Mouse (Mus musculus) cerebellum, adult 11-12 months (tissue): ENCODE measurements around the gene Efhd2.
A peak's percentile ranks its signal among the peaks of the same experiment; 100 is the strongest.

Experiments
- DNase-seq: peaks from one replicate; pipeline ENCODE4 v3.0.0; 2022

The Efhd2 gene

DNA sequence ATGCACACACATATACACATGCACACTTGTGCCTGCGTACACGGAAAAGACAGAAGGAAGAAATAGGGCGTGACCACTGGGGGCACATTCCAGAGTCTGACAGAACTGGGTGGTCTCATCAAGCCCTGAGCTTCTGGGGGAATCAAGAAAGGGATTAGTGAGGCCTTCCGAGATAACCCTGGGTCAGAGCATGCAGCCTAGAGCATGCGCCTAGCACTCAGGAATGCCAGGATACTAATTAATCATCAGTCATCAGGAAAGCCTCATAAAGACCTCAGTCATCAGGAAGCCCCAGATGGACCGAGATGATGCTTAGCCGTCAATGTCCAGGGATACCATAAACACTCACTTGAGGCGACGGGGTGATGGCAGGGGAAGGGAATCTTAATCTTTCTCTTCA, 5.2 kb upstream of the Efhd2 start:
- no peak for DNase-seq

DNA sequence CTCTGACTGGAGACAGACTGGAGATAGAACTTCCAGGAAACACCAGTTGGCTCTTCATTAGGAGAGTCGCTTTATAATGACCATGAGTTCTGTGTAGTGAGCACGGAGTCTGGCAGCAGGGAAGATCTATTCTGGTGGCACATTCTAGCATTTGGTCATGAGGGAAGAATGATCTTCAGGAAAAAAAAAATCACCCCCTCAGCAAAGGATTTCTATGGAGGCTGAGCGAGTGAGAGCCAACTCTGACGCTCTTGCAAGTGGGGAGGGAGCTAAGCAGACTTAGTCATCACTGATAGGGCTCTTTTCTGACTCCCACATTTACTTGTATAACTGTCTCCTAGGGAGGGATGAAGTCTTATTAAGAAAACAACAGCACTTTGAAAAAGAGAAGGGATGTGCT, 4.4 kb upstream of the Efhd2 start:
- no peak for DNase-seq

DNA sequence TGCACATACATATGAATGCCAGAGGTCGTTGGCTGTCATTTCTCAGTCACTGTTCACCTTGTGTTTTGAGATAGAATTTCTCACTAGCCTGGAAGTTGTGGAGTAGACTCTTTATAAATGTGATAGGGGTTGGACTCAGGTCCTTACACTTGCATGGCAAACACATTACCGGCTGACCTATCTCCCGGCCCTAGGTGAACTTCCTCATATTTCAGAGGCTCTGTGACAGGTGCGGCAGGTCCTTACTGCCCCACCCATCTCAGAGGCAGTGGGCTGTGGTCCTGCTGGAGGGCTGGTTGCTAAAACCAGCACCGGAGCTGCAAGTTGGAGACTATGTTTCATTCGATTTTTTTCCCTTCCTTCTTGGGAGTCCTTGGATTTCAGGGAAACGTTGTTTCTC, 3.9 kb upstream of the Efhd2 start:
- no peak for DNase-seq

DNA sequence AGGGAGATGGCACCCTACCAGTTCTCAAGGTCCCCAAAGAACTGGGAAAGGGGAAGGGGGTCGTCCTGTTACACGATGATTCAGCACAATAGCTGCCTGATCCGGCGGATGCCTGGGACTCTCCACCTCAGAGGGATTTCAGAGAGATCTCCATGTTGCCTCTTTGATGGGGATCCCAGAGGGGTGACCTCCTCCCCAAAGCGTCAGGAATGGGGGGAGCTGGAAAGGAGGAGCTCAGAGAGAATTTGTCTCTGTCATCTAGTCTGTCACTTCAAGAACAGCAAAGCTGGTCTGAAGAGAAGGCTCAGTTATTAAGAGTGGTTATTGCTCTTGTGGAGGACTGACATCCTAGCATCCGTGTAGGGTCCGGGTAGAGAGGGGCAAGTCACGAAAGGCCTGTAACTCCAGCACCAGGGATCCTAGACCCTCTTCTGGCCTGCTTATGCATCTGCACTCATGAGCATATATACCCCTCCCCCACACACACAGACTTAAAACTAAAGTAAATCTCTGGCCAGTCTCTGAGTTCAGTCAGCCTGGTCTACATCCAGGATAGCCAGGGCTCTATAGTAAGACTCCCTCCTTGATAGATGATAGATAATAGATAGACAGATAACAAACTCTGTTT, 875 bp upstream of the Efhd2 start:
- DNase-seq, result no peak

DNA sequence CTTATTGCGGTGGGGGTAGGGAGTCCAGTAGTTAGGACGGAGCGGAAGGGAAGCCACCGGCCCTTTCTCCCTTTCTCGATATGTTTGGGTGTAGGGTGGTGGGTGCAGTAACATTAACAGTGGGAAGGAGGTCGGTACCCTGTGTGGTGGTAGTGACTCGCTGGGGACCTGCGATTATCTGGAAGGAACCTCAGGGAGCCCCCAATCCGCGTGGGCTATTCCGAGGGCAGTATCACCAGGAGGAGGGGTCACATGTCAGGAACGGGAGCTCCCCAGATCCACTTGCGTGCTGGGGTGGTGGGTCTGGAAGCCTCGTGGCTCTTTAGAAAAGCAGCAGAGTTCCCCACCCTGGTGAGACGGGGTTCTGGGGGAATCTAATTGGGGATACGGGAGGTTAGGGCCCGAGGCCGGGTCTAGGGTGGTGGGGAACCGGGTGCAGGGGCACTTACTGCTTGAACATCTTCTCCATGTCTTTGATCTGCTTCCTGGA, 564 bp downstream of the Efhd2 start:
- DNase-seq, result no peak

DNA sequence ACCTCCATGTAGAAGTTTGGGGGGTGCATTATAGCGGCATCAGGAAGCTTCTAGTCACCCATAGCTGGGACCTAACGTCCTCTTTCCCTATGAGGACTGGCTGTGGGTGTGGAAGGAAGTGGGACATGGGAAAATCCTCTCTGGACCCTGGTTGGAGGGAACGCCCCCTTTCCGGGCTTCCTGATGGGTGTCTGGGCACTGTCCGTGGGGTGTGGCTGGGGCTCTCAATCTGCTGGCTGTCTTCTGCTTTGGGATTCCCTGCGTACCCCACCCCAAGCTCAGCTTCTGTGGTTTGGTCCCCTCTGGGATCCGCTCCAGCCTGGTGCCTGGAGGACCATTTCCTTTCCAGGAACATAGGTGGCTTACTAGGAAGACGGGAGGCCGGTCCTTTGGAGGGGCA, 1.7 kb downstream of the Efhd2 start:
- DNase-seq, result peak; percentile 49

DNA sequence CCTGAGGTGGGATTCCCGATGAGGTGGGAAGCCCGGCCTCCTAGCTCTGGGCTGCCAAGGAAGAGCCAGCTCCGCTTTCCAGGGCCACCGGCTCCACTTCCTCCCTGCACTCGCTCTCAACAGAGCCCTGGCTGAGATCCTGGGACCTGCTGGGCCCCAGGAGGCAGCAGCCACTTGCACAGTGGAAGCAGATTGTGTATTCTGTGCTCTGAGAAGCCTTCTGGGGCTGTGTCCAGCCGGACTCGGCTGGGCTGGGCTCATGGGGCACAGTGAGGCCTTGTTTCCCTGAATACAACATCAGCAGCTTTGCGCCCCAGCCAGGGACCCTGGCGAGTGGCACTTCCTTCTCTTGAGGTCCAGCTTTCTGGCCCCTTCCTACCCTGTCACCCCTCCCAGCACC, 2.8 kb downstream of the Efhd2 start:
- peak; percentile 81 for DNase-seq

DNA sequence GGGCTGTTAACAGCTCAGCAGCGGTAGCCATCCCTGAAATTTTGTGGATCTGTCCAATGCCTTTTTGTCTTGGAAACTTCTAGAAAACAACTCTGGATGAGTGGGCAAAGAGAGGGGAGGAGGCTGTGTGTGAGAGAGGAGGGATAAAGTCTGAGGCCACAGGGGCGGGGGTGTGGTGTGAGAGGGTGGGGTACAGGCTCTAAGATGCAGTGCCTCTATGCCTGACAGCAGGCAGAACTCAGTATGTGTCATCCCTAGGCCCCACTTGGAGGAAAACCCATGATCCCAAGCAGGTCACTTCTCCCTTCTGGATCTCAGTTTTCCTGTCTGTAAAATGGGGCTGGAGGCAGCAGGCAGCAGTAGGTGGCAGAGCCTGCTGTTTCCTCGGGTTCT, 3.4 kb downstream of the Efhd2 start:
- DNase-seq, result peak; percentile 20

DNA sequence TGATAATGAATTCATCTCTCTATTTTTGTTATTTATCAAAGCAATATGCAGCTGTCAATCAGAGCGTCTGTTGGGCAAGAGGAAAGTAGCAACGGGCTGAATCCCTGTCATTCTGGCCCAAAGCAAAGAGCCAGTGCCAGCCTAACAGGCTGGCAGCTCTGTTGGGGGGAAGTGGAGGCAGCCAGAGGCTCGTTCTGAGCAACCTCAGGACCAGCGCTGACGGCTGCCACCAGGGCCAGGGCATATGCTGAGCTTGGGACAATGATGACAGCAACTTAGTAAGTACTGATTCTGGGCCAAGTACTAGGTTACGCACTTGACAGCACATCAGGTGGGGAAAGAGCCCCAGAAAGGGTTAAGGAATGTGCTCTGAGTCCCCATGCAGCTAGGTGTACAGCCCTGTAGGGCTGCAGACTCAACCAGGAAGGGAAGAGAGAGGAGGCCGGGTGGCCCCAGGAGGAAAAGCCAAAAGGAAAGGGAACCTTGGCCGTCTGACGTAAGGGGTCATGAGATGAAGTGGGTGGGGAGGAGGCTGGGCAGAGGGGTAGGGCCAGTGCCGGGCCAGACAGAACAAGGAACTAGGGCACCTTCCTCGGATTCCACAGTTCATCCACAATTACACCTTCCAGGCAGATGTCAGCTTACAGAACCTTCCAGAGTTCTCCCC, 3.9 kb downstream of the Efhd2 start:
- DNase-seq, result peak; percentile 72

DNA sequence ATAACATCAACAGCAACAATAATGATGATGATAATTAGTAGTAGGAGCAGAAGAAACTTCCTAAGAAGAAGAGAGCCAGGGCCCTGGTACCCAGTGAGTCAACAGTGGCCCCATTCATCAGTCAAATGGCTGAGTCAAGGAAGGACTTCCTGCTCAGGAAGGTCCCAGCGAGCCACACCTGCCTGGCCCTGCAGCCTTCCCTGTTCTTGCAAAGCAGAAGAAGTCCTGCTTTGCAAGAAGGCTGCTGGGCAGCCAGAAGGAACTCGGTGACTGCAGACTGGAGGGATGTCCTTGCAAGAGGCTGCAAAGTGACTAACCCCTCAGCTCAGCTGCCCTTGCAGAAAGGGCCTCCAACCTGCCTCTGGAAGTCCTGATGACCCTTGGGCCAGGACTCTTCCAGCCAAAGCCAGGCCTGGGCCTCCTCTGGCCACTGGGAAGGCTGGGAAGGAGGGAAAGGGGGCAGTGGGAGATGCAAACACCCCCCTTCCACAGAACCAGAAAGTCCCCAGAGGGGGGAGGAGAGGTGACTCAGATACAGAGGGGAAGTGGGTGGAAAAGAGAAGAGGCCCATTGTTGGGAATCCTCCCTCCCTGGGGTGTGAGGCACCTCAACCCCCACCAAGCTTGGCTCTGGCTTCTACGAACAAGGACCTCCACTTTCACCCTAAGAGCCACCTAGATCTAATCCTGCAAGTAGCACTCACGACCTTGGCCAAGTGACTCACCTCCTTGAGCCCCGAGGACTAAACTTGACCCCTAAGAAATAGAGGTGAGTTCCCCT, 5.1 kb downstream of the Efhd2 start:
- DNase-seq, result peak; percentile 20

DNA sequence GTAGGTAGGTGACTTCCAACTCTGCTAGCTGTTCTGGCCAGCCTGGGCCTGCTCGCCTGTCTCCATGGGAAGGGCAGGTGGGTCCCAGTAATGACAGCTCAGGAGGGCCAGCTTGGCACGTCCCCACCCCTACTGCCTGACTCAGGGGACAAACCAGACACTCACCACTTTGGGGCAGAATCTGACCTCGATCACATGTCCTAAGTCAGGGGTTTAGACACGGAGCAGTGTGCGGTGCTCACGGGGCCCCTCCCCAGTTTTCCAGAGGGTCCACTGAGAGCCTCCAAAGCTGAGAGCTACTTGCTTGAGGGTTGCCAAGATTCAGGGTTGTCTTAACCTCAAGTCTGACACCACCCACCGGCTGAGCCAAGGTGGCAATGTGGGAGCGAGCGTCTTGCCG, 6.7 kb downstream of the Efhd2 start:
- DNase-seq, result peak; percentile 35

DNA sequence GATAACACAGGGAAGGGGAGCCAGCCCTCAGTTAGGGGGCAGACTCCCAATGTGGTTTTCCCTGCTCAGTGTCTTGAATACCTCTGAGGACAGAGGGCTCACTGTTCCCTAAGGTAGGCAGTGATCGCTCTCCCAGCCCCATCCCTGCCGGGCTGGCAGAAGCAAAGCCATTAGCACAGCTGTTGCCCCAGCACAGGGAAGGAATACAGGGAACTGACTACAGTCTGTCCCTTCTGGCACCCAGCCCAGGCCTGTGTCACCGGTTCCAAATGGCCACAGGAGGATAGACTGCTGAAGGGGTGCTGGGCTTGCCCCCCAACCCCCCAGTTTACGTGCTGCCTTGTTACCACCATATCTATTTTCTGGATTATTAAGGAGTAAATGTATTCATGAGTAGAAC, 7.2 kb downstream of the Efhd2 start:
- peak; percentile 69 for DNase-seq

DNA sequence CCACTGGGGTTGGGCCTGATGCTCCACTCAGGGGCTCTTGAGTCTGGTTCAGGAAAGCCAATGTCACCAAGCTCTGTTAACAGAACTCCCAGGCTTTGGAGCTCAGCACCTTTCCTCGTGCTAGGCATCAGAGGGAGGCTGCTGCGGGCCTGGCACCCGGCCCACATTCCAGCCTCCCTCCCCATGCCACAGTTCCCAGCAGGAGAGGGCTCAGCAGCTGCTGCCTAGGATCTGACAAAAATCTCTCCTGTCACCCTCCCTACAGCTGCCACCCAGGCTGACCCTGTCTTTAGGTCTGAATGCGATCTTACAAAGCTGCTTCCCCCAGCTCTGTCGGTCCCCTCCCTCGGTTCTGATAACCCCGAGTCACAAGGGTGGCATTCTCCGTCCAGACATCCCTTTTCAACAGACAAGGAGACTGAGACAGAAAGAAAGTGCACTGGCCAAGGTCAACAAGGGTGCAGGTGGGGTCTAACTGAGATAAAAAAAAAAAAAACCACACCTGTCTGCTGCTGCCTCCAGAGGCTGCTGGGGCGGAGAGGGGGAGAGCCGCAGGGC, 7.7 kb downstream of the Efhd2 start:
- DNase-seq, result peak; percentile 63

DNA sequence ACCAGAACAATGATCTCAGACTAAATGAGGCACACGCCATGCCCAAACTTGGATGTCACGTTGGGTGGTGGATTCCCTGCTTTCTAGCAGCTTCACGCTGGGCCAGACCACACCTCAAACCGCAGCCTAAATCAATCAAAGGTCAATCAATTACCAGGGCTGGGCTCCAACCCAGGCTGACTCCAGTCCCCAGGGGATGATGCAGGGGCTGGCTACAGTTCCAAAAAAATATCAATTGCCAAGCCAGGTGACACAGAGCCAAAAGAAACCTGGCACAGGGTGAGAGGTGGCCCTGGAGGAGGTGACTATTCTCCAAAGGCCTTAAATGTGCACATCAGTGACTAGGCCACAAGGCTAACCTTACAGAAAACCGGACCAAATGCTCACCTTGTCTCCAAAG, 9.1 kb downstream of the Efhd2 start:
- peak; percentile 40 for DNase-seq

DNA sequence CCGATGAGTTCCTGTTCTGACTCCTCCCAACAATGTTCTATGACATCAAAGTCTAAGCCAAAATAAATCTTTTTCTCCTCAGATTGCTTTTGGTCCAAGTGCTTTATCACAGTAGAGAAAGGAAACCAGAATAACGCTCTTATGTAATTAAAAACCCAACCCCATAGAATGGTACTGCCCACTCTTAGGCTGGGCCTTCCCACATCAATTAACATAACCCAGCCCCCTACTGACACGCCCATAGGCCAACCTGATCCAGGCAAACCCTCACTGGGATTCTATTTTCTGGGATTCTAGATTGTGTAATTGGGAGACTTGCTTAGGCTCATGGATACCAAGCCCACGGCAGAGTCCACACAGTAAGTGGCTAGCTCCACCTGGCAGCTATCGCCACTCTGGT, 9.7 kb downstream of the Efhd2 start:
- no peak for DNase-seq

DNA sequence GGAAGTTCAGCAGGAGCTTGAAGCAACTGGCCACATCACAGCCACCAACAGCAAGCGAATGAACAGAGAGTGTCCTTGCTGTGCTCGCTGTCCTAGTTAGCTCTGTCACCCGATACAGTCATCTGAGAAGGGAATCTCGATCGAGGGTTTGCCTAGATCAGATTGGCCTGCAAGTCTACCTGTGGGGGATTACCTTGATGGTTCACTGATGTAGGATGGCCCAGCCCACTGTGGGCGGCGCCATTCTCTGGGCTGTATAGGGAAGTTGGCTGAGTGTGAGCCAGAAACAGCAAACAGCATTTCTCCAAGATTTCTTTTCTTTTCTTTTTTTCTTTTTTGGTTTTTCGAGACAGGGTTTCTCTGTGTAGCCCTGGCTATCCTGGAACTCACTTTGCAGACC, 10.2 kb downstream of the Efhd2 start:
- no peak for DNase-seq

DNA sequence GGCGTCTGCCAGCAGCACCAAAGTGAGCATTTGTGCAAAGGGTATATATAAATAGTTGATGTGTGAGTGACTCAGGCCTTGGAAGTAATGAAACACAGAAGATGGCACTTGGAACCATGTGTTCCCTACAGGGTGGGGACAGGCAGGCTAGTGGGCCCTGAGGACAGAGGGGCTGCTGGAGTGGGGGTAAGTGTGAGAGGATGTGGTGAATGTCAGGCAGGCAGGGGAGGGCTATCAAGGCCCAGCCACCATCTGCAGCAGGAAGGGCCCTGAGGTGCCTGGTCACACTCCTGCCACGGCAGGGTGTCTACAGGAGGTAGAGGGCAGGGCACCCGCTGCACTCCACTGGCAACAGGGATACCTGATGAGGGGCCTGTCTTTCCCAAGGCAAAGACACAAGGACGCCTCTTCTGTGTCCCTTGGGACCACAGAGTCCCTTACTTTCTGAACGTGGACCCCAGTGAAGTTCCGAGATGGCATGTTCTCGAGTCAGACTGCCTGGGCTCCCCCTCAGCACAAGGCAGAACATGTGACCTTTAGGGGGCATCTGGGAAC, 10.9 kb downstream of the Efhd2 start:
- DNase-seq, result no peak

DNA sequence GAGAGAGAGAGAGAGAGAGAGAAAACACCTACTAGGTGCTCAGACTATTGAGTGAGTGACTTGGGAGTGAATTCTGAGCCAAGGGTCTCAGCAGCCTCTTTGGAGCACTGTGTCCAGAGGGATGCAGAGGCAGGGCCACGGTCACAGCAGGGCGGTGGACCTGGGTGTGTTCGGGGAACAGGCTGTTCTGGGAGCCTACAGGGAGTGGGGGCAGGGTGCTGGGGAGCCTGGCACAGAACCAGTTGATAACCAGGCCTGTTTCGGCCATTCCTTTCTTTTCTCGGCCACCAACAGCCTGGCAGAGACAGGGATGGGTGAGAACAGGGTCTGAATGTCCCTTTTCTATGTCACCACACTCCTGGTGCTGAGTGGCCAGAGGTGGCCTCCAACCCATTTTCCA, 11.9 kb downstream of the Efhd2 start:
- no peak for DNase-seq

DNA sequence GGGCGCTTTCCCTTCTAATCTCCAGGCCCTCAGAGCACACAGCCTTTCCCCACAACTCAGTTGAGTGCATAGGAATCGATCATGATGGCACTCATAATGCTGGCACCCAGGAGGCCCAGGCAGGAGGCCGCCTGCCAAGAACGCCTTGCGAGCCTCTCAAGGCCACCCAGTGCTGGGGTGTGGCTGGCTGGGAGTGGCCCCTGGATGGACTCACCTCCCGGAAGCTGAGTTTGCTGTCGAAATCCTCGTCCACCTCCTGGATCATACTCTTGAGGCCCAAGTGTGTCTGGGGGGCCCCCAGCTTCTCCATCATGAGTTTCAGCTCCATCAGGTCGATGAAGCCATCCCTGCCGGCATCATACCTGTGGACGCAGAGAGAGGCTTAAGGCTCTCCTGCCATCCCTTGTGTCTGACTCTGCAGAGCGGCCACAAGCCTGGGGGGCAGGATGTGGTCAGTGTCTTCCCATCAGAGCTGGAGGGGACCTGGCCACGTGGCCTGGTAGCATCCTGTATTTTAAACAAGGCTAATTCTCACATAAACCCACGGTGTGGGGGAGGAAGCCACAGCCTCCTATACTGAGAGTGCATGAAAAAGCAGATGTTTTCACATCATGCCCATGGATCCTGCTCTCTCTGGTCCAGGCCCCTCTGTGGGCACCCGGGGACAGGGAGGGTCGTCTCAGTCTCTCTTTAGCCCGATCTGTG, 13.0 kb downstream of the Efhd2 start:
- no peak for DNase-seq

DNA sequence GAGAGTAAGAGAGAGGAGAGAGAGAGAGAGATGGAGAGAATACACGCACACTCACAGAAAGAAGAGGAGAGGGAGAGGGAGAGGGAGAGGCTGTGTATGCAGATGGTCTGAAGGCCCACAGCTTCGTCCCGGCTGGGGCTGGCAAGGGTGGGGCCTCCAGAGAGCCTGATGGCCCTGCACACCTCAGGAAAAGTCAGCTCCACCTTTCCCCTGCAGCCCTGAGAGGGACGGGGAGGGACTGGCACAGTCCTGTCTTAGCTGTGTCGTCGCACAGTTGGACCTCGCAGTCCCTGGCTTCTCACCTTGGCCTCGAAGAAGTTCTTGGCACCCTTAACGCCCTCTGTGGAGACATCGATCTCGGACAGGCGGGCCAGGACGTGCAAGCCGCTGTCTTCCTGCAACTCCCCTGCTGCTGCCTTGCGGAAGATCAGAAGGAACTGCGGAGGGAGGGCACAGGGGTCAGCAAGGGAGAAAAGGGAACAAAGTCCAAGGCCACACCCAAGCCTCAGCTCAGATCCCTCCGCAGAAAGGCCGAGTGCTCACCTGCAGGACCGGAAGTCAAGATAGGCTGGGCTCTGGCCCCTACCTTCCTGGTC, 14.4 kb downstream of the Efhd2 start:
- DNase-seq, result peak; percentile 38

DNA sequence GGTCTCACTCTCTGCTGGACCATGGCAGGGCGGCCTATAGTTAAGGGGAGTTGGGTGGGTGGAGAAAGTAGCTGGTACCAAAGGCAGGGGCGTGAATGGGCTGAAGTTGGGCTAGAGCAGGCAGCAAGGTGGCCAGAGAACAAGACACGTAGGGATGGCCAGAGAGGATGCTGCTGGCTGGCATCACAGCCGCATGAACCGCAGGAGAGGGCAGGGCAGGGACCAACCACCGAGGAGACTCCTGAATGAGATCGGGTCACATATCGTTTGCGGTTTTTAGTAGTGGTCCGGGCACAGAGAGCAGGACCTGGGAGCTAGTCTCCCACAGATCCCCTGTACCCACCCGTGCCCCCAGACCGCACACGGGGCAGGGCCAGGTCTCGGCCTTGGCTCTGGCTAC, 15.4 kb downstream of the Efhd2 start:
- DNase-seq, result no peak

DNA sequence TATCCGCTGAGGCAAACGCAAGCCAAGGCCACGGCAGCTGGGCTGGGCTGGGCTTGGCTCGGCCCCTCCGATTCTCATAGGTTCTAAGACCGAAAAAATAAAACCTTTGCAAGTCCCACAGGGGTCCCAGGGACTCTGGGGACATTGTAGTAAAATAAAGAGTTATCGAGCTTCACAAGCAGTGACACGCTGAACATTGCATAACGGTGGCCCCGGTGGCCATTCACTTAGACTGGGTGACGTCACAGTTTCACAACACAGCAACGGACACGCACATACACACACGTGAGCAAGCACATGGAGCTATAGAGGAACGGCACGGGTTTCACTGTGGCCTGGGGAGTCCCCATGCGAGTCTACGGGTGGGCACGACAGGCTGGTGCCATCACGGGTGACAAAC, 16.2 kb downstream of the Efhd2 start:
- peak; percentile 22 for DNase-seq
